Mouse (Mus musculus): Measurements from ENCODE around the gene Maats1.

GRCm38 (mm10) chr16:38308195-38308594 lies 33.7 kb downstream of the Maats1 start:
- TF ChIP-seq CTCF (IDR thresholded peaks at IDR 0.05; ENCODE audit: low read depth) (no peak), EP300 (IDR thresholded peaks at IDR 0.05; ENCODE audit: low read depth) (no peak)

Data from liver, postnatal 0 days (tissue).